Mouse (Mus musculus): ENCODE measurements around the gene Csnk2b.

DNA sequence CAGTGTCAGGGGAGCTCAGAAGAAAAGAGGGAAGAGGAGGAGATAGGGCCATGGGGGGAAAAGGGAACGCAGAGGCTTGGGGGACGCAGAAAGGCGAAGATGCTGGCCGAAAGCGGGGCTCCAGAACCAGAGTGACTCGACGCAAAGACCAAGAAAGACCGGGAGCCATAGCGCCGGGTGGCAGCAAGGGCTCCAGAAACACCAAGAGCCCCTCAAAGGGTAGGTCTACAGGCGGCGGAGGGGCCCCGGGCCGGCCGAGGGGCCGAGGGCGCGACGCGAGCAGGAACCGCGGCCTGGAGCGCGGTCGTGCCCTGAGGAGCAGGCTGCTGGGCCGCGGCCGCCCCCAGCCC, 42.3 kb upstream of the Csnk2b start:
- no peak for TF ChIP-seq CTCF (IDR thresholded peaks at IDR 0.05; ENCODE audit: borderline replicate concordance, extremely low read depth, insufficient read depth, insufficient read length)
- no peak for TF ChIP-seq POLR2A (IDR thresholded peaks at IDR 0.05; ENCODE audit: borderline replicate concordance, extremely low read depth, insufficient read depth, insufficient read length, poor library complexity, severe bottlenecking)

Data from brain, embryonic 14.5 days (tissue).